ENCODE assay signal across 13 mouse cellular contexts in the genomic region with DNA sequence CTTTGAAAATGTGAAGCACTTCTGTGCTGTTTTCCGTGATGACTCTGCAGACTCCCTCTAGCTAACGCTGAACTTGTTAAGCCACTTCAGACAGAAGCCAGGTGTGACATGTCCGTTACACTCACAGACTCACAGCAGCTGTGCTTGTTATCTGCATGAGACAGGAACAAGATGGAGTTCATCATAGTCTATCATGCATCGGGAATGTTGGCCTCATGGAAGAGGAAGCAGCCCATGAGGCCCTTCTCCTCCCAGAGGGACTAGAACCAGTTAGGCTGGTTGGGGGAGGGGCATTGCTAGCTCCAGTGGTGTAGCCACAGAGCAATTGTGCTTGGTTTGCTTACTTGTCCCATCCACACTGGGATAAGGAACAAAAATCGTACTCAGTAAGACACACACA.
DNase-seq lines count a peak whose midpoint lies in the region; ATAC-seq and TF ChIP-seq lines count a peak whose summit lies in the region.
"Had no signal": no experiment of that assay in that cellular context is flagged by ENCODE, and none has a peak within 500 bp of the region (broad histone marks: within the 10 kb centered on the region; RNA-seq: fewer than 3 reads in every experiment).

No protein-coding gene starts in this region.

- no peak for ATAC-seq in kidney, postnatal 0 days (replicated peaks; ENCODE audit: low FRiP score, low read depth)
- ATAC-seq in heart, embryonic 12.5 days (ENCODE audit: insufficient number of reproducible peaks, low FRiP score): peak; percentile 33; the same call in 1 of the 2 replicates
- ATAC-seq: forebrain, embryonic 15.5 days; inflammation-experienced regulatory T-cells, adult 6 months had no signal

- H3K36me3 ChIP-seq in kidney, postnatal 0 days (ENCODE audit: insufficient read depth, low read length): no peaks in the 10 kb centered on the region
- H3K36me3 ChIP-seq in heart, embryonic 12.5 days: no peaks in the 10 kb centered on the region
- H3K36me3 ChIP-seq: forebrain, embryonic 15.5 days; hindbrain, embryonic 10.5 days had no signal

- no peak overlapping the region for H3K9ac ChIP-seq in kidney, postnatal 0 days (ENCODE audit: low read depth, low read length)
- no peak overlapping the region for H3K9ac ChIP-seq in heart, embryonic 12.5 days
- H3K9ac ChIP-seq: forebrain, embryonic 15.5 days had no signal

- H3K27me3 ChIP-seq in kidney, postnatal 0 days (ENCODE audit: insufficient read depth, low read length): no peaks in the 10 kb centered on the region
- H3K27me3 ChIP-seq in heart, embryonic 12.5 days (replicated peaks): no peaks in the 10 kb centered on the region
- H3K27me3 ChIP-seq: forebrain, embryonic 15.5 days had no signal

- no peak overlapping the region for H3K4me2 ChIP-seq in kidney, postnatal 0 days (ENCODE audit: low read length)
- H3K4me2 ChIP-seq in heart, embryonic 12.5 days: no peak overlapping the region
- H3K4me2 ChIP-seq: forebrain, embryonic 15.5 days had no signal

- no peak for TF ChIP-seq CTCF in kidney, postnatal 0 days (IDR thresholded peaks at IDR 0.05; ENCODE audit: low read depth)

- intact Hi-C loops in heart, postnatal 10 days (cut with DNase I): no loop called here

- H3K27ac ChIP-seq in kidney, postnatal 0 days: no peak overlapping the region
- H3K27ac ChIP-seq in heart, embryonic 12.5 days (ENCODE audit: poor library complexity, severe bottlenecking): no peak overlapping the region
- H3K27ac ChIP-seq: forebrain, embryonic 15.5 days; hindbrain, embryonic 10.5 days had no signal

- 52% methylated on average over 5 of the region's 5 CpGs for WGBS in kidney, postnatal 0 days
- 43% methylated on average over 5 of the region's 5 CpGs for WGBS in heart, embryonic 12.5 days

- no peaks in the 10 kb centered on the region for H3K4me1 ChIP-seq in kidney, postnatal 0 days (replicated peaks; ENCODE audit: insufficient read depth, low read length)
- no peaks in the 10 kb centered on the region for H3K4me1 ChIP-seq in heart, embryonic 12.5 days (replicated peaks)

- no peak overlapping the region for H3K4me3 ChIP-seq in kidney, postnatal 0 days (replicated peaks; ENCODE audit: low read depth, low read length)
- no peak overlapping the region for H3K4me3 ChIP-seq in heart, embryonic 12.5 days
- H3K4me3 ChIP-seq: forebrain, embryonic 15.5 days; hindbrain, embryonic 10.5 days had no signal

- peak; percentile 47 for DNase-seq in kidney, postnatal 0 days (ENCODE audit: low spot score)
- DNase-seq in kidney, adult 9 months: no peak
- DNase-seq in heart, postnatal 10 days: peak; percentile 55 to 57
- DNase-seq in lung, postnatal 14 days: peak; percentile 53
- DNase-seq in left cerebral cortex, adult 9 months (ENCODE audit: low spot score in 2 of 2): no peak
- DNase-seq in thymus, postnatal 10 days (ENCODE audit: low spot score in 2 of 2): no peak
- no peak for DNase-seq in gastrocnemius, postnatal 4 days (ENCODE audit: low spot score in 2 of 2)
- DNase-seq: adrenal gland, postnatal 25 days; cerebellum, postnatal 36 days had no signal

- H3K9me3 ChIP-seq in kidney, postnatal 0 days (replicated peaks; ENCODE audit: low read length): no peaks in the 10 kb centered on the region
- H3K9me3 ChIP-seq in heart, embryonic 12.5 days (replicated peaks): peaks cover 8% of the 10 kb centered on the region; the same call in 1 of the 2 replicates

Comparison
In these comparisons a context has a peak if more than half of its experiments do, and no peak if none do; other contexts are left out.
1. DNase-seq: peak in kidney, postnatal 0 days (single experiment), heart, postnatal 10 days (2 of 2) and lung, postnatal 14 days (single experiment); none in kidney, adult 9 months (single experiment), left cerebral cortex, adult 9 months (0 of 2), thymus, postnatal 10 days (0 of 2) and gastrocnemius, postnatal 4 days (0 of 2).